Mouse (Mus musculus): ENCODE measurements around the gene Gfi1.
A peak's percentile ranks its signal among the peaks of the same experiment; 100 is the strongest.

DNA sequence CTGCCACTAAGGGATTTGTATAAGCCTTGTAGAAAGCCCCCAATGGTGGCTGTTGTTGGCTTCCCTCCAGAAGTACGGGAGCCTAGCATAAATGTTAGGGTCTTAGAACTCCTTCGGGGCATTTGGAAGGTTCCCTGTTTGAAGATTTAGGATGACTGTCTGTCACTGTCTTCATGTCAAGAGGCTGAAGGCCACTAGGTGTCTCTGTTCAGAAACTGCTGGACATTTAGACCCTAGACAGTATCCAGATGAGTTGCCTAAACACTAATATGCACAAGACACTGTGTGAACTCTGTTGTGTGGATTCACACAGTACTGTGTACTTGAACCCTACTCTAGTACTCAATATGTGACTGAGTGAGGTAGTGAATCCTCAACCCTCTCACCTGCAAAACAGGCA lies 41.5 kb downstream of the Gfi1 start:
- TF ChIP-seq EP300 (IDR thresholded peaks at IDR 0.05; ENCODE audit: low read length), result no peak
- TF ChIP-seq IRF4 (IDR thresholded peaks at IDR 0.05; ENCODE audit: low read depth, low read length), result no peak
- TF ChIP-seq TBP (conservative IDR thresholded peaks at IDR 0.05; ENCODE audit: low read depth, low read length), result no peak
- TF ChIP-seq ZC3H11A (IDR thresholded peaks at IDR 0.05; ENCODE audit: low read depth, low read length), result peak; percentile 20; the same call in 1 of the 2 replicates
- TF ChIP-seq POLR2A (IDR thresholded peaks at IDR 0.05; ENCODE audit: low read depth, low read length), result no peak
- no peak for TF ChIP-seq USF2 (conservative IDR thresholded peaks at IDR 0.05; ENCODE audit: low read depth, low read length)

Data from CH12.LX (cell line).